Mouse (Mus musculus) intestine, postnatal 0 days (tissue): ENCODE results near the gene Map3k5. TPM values are rescaled to one million over a fixed set of nuclear protein-coding genes. Genes with fewer than 3 reads are reported as not detected.

Source experiments
- ATAC-seq: fragments of 200-750 bp; cut with Nextera tagmentation; 2 replicates; pipeline ENCODE4 v1.8.0; 2017; ENCODE audit warnings: mild to moderate bottlenecking, moderate TSS enrichment, moderate library complexity
- H3K27ac ChIP-seq: fragments of 300-500 bp; sonication (generic); 2 replicates; pipeline ENCODE4 v1.5.1; 2014; ENCODE audit warnings: mild to moderate bottlenecking, low read depth, low read length, moderate library complexity
- H3K27me3 ChIP-seq: fragments of 300-500 bp; sonication (generic); replicated peaks from 2 replicates; pipeline ENCODE4 v1.6.1; 2014; ENCODE audit warnings: low read length, mixed read lengths; ENCODE audit not compliant: control insufficient read depth, insufficient read depth
- H3K36me3 ChIP-seq: fragments of 300-500 bp; sonication (generic); 2 replicates; pipeline ENCODE4 v1.6.1; 2014; ENCODE audit warnings: mild to moderate bottlenecking, moderate library complexity; ENCODE audit not compliant: control insufficient read depth, insufficient read depth
- H3K4me1 ChIP-seq: fragments of 300-500 bp; sonication (generic); replicated peaks from 2 replicates; pipeline ENCODE4 v1.6.1; 2014; ENCODE audit warnings: antibody characterized with exemption, low read length, mixed read lengths; ENCODE audit not compliant: control insufficient read depth, insufficient read depth
- H3K4me2 ChIP-seq: fragments of 300-500 bp; sonication (generic); replicated peaks from 2 replicates; pipeline ENCODE4 v1.6.1; 2014; ENCODE audit warnings: low read depth, mild to moderate bottlenecking, moderate library complexity
- H3K4me3 ChIP-seq: fragments of 300-500 bp; sonication (generic); 2 replicates; pipeline ENCODE4 v1.5.1; 2014; ENCODE audit warnings: low read depth, low read length
- H3K9ac ChIP-seq: fragments of 300-500 bp; sonication (generic); 2 replicates; pipeline ENCODE4 v1.6.1; 2014; ENCODE audit warnings: mild to moderate bottlenecking, low read depth, low read length
- H3K9me3 ChIP-seq: fragments of 300-500 bp; sonication (generic); 2 replicates; pipeline ENCODE4 v1.6.1; 2016; ENCODE audit warnings: mixed run types; ENCODE audit not compliant: control insufficient read depth
- CTCF ChIP-seq: sonication (generic); IDR thresholded peaks from 2 replicates; pipeline ENCODE4 v1.5.1; 2016; ENCODE audit warnings: low read depth, mild to moderate bottlenecking, control low read depth, antibody characterized with exemption, moderate library complexity
- WGBS: fragments of 180-500 bp; shearing (Covaris S2); extraction: QIAGEN DNeasy Blood & Tissue Kit; methylation state at CpG from one replicate; pipeline ENCODE4 v1.1.7; 2014; 5-methylcytosine and 5-hydroxymethylcytosine counted together
- polyA plus RNA-seq: library from polyadenylated mRNA; unstranded; fragments of >200 nt; fragmentation: Nextera tagmentation; extraction: Ambion mirVana; gene quantifications from 2 replicates; pipeline ENCODE4 v1.2.1, GENCODE M21; 2015

Gene Map3k5
- polyA plus RNA-seq, 1 experiment from 2014 or later = 1.5 TPM

GRCm38 (mm10) chr10:20058031-20058430 lies 123.8 kb downstream of the Map3k5 start:
- WGBS = 89% methylated on average over 10 of the region's 10 CpGs
- no peaks in the 10 kb centered on the region for H3K27me3 ChIP-seq
- no peak for ATAC-seq
- no peaks in the 10 kb centered on the region for H3K4me1 ChIP-seq
- H3K9me3 ChIP-seq = no peaks in the 10 kb centered on the region
- H3K36me3 ChIP-seq = peaks cover 17% of the 10 kb centered on the region
- no peak overlapping the region for H3K27ac ChIP-seq
- H3K9ac ChIP-seq = no peak overlapping the region
- no peak overlapping the region for H3K4me3 ChIP-seq
- no peak for TF ChIP-seq CTCF
- H3K4me2 ChIP-seq = no peak overlapping the region

- WGBS = 71% methylated on average over 10 of the region's 10 CpGs
- Histone ChIP-seq H3K4me3 (no peak overlapping the region), H3K27me3 (no peaks in the 10 kb centered on the region), H3K36me3 (peaks cover 17% of the 10 kb centered on the region), H3K4me2 (no peak overlapping the region), H3K9ac (no peak overlapping the region), H3K9me3 (no peaks in the 10 kb centered on the region), H3K27ac (no peak overlapping the region), H3K4me1 (no peaks in the 10 kb centered on the region)
- ATAC-seq = no peak
- no peak for TF ChIP-seq CTCF
Measured at GRCm38 (mm10) chr10:20058841-20059240, 124.6 kb downstream of the Map3k5 start.

GRCm38 (mm10) chr10:20060320-20060970 lies 126.2 kb downstream of the Map3k5 start:
- WGBS = 72% methylated on average over 15 of the region's 15 CpGs
- peaks cover 17% of the 10 kb centered on the region for H3K36me3 ChIP-seq
- TF ChIP-seq CTCF = no peak

GRCm38 (mm10) chr10:20064556-20065207 lies 130.4 kb downstream of the Map3k5 start:
- H3K4me1 ChIP-seq = no peaks in the 10 kb centered on the region
- WGBS = 82% methylated on average over 9 of the region's 9 CpGs
- no peak overlapping the region for H3K4me3 ChIP-seq
- TF ChIP-seq CTCF = no peak
- H3K27ac ChIP-seq = no peak overlapping the region
- ATAC-seq = no peak
- H3K4me2 ChIP-seq = no peak overlapping the region
- H3K9me3 ChIP-seq = no peaks in the 10 kb centered on the region
- no peak overlapping the region for H3K9ac ChIP-seq
- H3K36me3 ChIP-seq = no peaks in the 10 kb centered on the region
- no peaks in the 10 kb centered on the region for H3K27me3 ChIP-seq

More at GRCm38 (mm10) chr10:20060320-20060970, 126.2 kb downstream of the Map3k5 start:
- Histone ChIP-seq H3K27me3 (no peaks in the 10 kb centered on the region), H3K4me1 (no peaks in the 10 kb centered on the region), H3K4me3 (no peak overlapping the region), H3K4me2 (no peak overlapping the region), H3K9ac (no peak overlapping the region), H3K27ac (no peak overlapping the region), H3K9me3 (no peaks in the 10 kb centered on the region)
- ATAC-seq = no peak

- H3K4me3 ChIP-seq = no peak overlapping the region
- no peak overlapping the region for H3K9ac ChIP-seq
- no peak for TF ChIP-seq CTCF
- no peaks in the 10 kb centered on the region for H3K36me3 ChIP-seq
- H3K9me3 ChIP-seq = no peaks in the 10 kb centered on the region
- 100% methylated on average over 1 of the region's 1 CpGs for WGBS
- H3K4me1 ChIP-seq = no peaks in the 10 kb centered on the region
- H3K27ac ChIP-seq = no peak overlapping the region
- no peak for ATAC-seq
- no peaks in the 10 kb centered on the region for H3K27me3 ChIP-seq
- no peak overlapping the region for H3K4me2 ChIP-seq
Measured at GRCm38 (mm10) chr10:20066069-20066665, 131.9 kb downstream of the Map3k5 start.

- Histone ChIP-seq H3K9me3 (no peaks in the 10 kb centered on the region), H3K27me3 (no peaks in the 10 kb centered on the region), H3K27ac (no peak overlapping the region), H3K4me2 (no peak overlapping the region), H3K4me1 (no peaks in the 10 kb centered on the region), H3K4me3 (no peak overlapping the region), H3K36me3 (no peaks in the 10 kb centered on the region), H3K9ac (no peak overlapping the region)
- no peak for TF ChIP-seq CTCF
- 90% methylated on average over 11 of the region's 11 CpGs for WGBS
- ATAC-seq = no peak
Measured at GRCm38 (mm10) chr10:20069771-20070460, 135.6 kb downstream of the Map3k5 start.
